Mouse (Mus musculus) erythroblast, embryonic 14.5 days (primary cell): ENCODE results near the gene Ccdc127. TPM values are rescaled to one million over a fixed set of nuclear protein-coding genes. Genes with fewer than 3 reads are reported as not detected.
A peak's percentile ranks its signal among the peaks of the same experiment; 100 is the strongest.

Source experiments
- H3K27me3 ChIP-seq: 2 replicates; pipeline ENCODE4 v1.6.1; 2012; ENCODE audit warnings: inconsistent platforms; ENCODE audit not compliant: control insufficient read depth
- H3K36me3 ChIP-seq: 2 replicates; pipeline ENCODE4 v1.6.1; 2012; ENCODE audit warnings: mild to moderate bottlenecking, inconsistent platforms; ENCODE audit not compliant: control insufficient read depth
- H3K4me1 ChIP-seq: 2 replicates; pipeline ENCODE4 v1.6.1; 2012; ENCODE audit warnings: inconsistent platforms; ENCODE audit not compliant: control insufficient read depth
- H3K4me3 ChIP-seq: replicated peaks from 2 replicates; pipeline ENCODE3; 2012; ENCODE audit warnings: moderate library complexity, mild to moderate bottlenecking, inconsistent platforms
- H3K9me3 ChIP-seq: 2 replicates; pipeline ENCODE4 v1.6.1; 2012; ENCODE audit warnings: low read length, inconsistent platforms, mixed read lengths; ENCODE audit not compliant: control insufficient read depth
- GATA1 ChIP-seq: IDR thresholded peaks from 2 replicates; pipeline ENCODE4 v1.6.1; 2012; ENCODE audit warnings: low read length, inconsistent platforms, mixed read lengths
- TAL1 ChIP-seq: IDR thresholded peaks from 3 replicates; pipeline ENCODE4 v1.6.1; 2012; ENCODE audit warnings: low read length, inconsistent platforms, mixed read lengths
- polyA plus RNA-seq: library from polyadenylated mRNA; stranded (reverse); fragments of >175 nt; gene quantifications from 2 replicates; pipeline ENCODE4 v1.2.3, GENCODE M21; 2012

The Ccdc127 gene
- polyA plus RNA-seq, 1 experiment = 0.16 TPM

GRCm38 (mm10) chr13:74316789-74317169 is 33.3 kb upstream of the Ccdc127 start:
- Histone ChIP-seq H3K4me3 (peak overlapping the region; percentile 74), H3K4me1 (peaks cover 38% of the 10 kb centered on the region), H3K9me3 (no peaks in the 10 kb centered on the region), H3K36me3 (peaks cover 41% of the 10 kb centered on the region), H3K27me3 (no peaks in the 10 kb centered on the region)
- no peak for TF ChIP-seq GATA1
- no peak for TF ChIP-seq TAL1

DNA sequence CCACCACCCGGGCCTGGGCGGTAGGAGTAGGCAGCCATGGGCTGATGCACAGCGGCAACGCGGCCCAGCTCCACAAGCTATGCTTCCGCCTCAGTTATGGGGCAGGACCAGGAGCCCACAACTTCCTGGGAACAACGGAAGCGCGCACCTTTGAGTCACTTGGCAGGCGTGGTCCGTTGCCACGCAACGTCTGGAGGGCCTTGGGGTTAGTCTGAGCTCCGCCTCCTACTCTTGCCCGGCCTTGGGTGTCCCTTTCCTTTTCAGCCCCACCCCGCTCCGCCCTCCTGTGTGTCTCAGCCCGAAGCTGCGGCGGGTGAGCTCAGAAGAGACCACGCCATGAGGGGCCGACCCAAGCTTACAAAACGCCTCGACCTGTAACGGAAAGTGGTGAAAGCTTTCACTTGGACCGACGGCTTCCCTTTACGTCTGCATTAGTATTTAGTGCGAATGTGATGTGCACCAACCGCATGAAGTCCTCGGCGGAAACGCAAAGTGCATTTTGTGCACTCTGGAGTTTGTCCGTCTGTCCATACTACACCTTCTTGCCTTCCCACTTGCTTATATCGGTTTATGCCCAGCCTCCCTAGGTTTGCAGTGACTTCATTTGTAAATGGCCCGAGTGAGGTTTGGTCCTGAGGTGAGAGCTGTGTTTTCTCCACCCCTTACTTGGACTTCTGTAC is 32.8 kb upstream of the Ccdc127 start, which contains the start of gene Pdcd6:
Gene Pdcd6, minus strand, starts transcription at position 411 of the 680 bp plus-strand sequence.
- peaks cover 46% of the 10 kb centered on the region for H3K36me3 ChIP-seq
- peak within 1 kb of the TSS; percentile 74 for H3K4me3 ChIP-seq
- H3K27me3 ChIP-seq = no peaks in the 10 kb centered on the region
- no peak for TF ChIP-seq TAL1
- no peak for TF ChIP-seq GATA1
- peaks cover 38% of the 10 kb centered on the region for H3K4me1 ChIP-seq
- H3K9me3 ChIP-seq = no peaks in the 10 kb centered on the region

DNA sequence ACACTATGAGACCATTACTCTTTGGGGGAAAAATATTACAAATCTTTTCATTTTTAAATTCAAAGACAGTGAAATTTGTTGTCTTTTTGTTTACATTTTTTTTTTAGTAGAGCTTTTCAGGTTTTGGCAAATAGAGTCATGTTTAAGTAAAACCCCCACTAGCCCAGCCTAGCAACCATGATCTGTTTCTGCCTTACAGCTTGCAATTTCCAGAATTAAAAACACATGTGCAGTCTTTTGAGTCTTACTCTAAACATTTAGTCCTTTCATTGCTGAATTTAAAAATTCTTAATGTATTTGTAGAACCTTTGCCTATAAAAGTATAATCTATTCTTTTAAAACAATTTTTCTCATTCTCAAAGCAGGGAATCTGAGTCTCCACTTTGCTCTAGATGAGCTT is 20.8 kb upstream of the Ccdc127 start:
- H3K9me3 ChIP-seq = no peaks in the 10 kb centered on the region
- no peak overlapping the region for H3K4me3 ChIP-seq
- peaks cover 84% of the 10 kb centered on the region for H3K36me3 ChIP-seq
- TF ChIP-seq GATA1 = no peak
- no peak for TF ChIP-seq TAL1
- no peaks in the 10 kb centered on the region for H3K27me3 ChIP-seq
- no peaks in the 10 kb centered on the region for H3K4me1 ChIP-seq

DNA sequence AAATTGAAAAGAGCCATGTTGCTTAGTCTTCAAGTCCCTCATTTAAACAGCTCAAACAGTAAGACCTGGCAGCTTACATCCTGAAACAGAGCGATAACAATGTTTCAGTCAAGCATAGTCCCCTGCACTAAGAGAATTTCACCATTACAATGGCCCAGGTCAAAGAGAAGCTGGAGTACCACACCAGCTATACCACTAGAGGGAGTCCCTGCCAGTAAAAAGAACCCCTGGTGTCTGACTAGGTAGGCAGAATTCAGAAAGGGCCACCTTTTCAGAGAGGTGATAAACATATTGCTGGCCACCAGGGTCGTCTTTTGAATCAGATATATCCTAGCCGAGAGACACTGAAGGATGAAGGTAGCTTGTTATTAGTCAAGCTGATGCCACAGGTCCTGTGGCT is 9.1 kb upstream of the Ccdc127 start:
- Histone ChIP-seq H3K36me3 (peaks cover 88% of the 10 kb centered on the region), H3K9me3 (no peaks in the 10 kb centered on the region), H3K4me1 (no peaks in the 10 kb centered on the region), H3K27me3 (no peaks in the 10 kb centered on the region), H3K4me3 (no peak overlapping the region)
- TF ChIP-seq GATA1 (no peak), TAL1 (no peak)

GRCm38 (mm10) chr13:74350435-74350906 is 362 bp downstream of the Ccdc127 start:
- no peak for TF ChIP-seq GATA1
- no peak for TF ChIP-seq TAL1
- peak overlapping the region; percentile 82 for H3K4me3 ChIP-seq
- peaks cover 36% of the 10 kb centered on the region for H3K36me3 ChIP-seq
- H3K9me3 ChIP-seq = no peaks in the 10 kb centered on the region
- peaks cover 21% of the 10 kb centered on the region for H3K4me1 ChIP-seq
- H3K27me3 ChIP-seq = no peaks in the 10 kb centered on the region

GRCm38 (mm10) chr13:74356491-74356890 is 6.4 kb downstream of the Ccdc127 start:
- TF ChIP-seq GATA1 (no peak), TAL1 (no peak)
- no peaks in the 10 kb centered on the region; the same call in 1 of the 2 replicates for H3K4me1 ChIP-seq
- no peaks in the 10 kb centered on the region for H3K27me3 ChIP-seq
- no peak overlapping the region for H3K4me3 ChIP-seq
- peaks cover 84% of the 10 kb centered on the region for H3K36me3 ChIP-seq
- no peaks in the 10 kb centered on the region for H3K9me3 ChIP-seq

GRCm38 (mm10) chr13:74362218-74362617 is 12.1 kb downstream of the Ccdc127 start:
- no peaks in the 10 kb centered on the region for H3K9me3 ChIP-seq
- H3K4me1 ChIP-seq = no peaks in the 10 kb centered on the region
- H3K27me3 ChIP-seq = no peaks in the 10 kb centered on the region
- TF ChIP-seq GATA1 (no peak), TAL1 (no peak)
- H3K4me3 ChIP-seq = no peak overlapping the region
- H3K36me3 ChIP-seq = peaks cover 43% of the 10 kb centered on the region

DNA sequence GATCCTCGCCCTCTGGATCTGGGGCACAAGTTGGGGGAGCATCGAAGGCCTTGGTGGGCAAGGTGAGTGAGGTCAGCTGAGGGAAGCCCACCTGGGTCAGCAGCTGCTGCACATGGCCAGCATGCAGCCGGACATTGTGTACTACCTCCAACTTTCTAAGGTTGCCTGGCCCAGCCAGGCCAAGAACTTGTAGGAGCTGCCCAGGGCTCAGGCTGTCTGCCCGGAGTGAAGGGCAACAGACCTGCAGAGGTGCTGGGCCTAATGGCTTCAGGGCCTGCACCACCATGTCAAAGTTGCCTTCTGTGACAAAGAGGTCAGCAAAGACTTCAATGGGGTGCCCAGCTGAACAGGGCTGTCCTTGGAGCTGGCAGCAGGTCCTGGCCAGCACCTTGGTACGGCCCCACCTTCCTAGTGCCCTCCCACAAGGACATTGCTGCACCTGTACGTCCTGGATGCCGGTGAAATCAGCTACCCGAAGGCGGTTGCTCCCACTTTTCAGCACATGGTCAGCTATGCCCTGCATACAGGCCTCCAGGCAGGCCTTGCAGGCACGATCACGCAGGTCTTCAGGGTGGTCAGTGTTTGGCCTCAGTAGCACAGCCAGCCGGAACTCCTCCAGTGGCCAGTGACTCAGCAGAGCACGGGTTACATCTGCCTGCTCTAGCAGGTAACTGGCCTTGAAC is 13.2 kb downstream of the Ccdc127 start:
- Histone ChIP-seq H3K27me3 (no peaks in the 10 kb centered on the region), H3K36me3 (peaks cover 35% of the 10 kb centered on the region)
- no peak for TF ChIP-seq GATA1
- no peak for TF ChIP-seq TAL1

GRCm38 (mm10) chr13:74363859-74364235 is 13.7 kb downstream of the Ccdc127 start, which contains the start of gene Lrrc14b:
TSS of gene Lrrc14b (minus strand) at chr13:74364005.
- no peaks in the 10 kb centered on the region for H3K27me3 ChIP-seq
- no peak within 1 kb of the TSS for H3K4me3 ChIP-seq
- TF ChIP-seq TAL1 (no peak), GATA1 (no peak)
- H3K9me3 ChIP-seq = no peaks in the 10 kb centered on the region
- H3K4me1 ChIP-seq = no peaks in the 10 kb centered on the region
- H3K36me3 ChIP-seq = peaks cover 29% of the 10 kb centered on the region

More for the DNA sequence above, 13.2 kb downstream of the Ccdc127 start:
- Histone ChIP-seq H3K4me3 (no peak overlapping the region), H3K4me1 (no peaks in the 10 kb centered on the region), H3K9me3 (no peaks in the 10 kb centered on the region)
